Mouse (Mus musculus) midbrain, embryonic 16.5 days (tissue): ENCODE results near the gene Igfbp4. TPM values are rescaled to one million over a fixed set of nuclear protein-coding genes. Genes with fewer than 3 reads are reported as not detected.

Experiments used
- ATAC-seq: fragments of 200-750 bp; cut with Nextera tagmentation; 2 replicates; pipeline ENCODE4 v1.8.0; 2017; ENCODE audit warnings: moderate TSS enrichment
- H3K27ac ChIP-seq: fragments of 300-500 bp; sonication (generic); 2 replicates; pipeline ENCODE4 v1.5.1; 2014; ENCODE audit warnings: mild to moderate bottlenecking, low read length, mixed read lengths
- H3K27me3 ChIP-seq: fragments of 300-500 bp; sonication (generic); 2 replicates; pipeline ENCODE4 v1.6.1; 2014; ENCODE audit warnings: low read depth, low read length, mixed read lengths; ENCODE audit not compliant: control insufficient read depth, insufficient read depth
- H3K36me3 ChIP-seq: fragments of 300-500 bp; sonication (generic); 2 replicates; pipeline ENCODE4 v1.6.1; 2014; ENCODE audit warnings: mild to moderate bottlenecking, low read length, moderate library complexity, mixed read lengths; ENCODE audit not compliant: control insufficient read depth, insufficient read depth
- H3K4me1 ChIP-seq: fragments of 300-500 bp; sonication (generic); 2 replicates; pipeline ENCODE4 v1.6.1; 2014; ENCODE audit warnings: mild to moderate bottlenecking, low read length, mixed read lengths; ENCODE audit not compliant: control insufficient read depth, insufficient read depth
- H3K4me2 ChIP-seq: fragments of 300-500 bp; sonication (generic); 2 replicates; pipeline ENCODE4 v1.6.1; 2014; ENCODE audit warnings: mild to moderate bottlenecking, low read length, mixed read lengths
- H3K4me3 ChIP-seq: fragments of 300-500 bp; sonication (generic); 2 replicates; pipeline ENCODE4 v1.5.1; 2014; ENCODE audit warnings: low read depth, mild to moderate bottlenecking, low read length, moderate library complexity, mixed read lengths
- H3K9ac ChIP-seq: fragments of 300-500 bp; sonication (generic); 2 replicates; pipeline ENCODE4 v1.6.1; 2014; ENCODE audit warnings: low read depth, low read length, mixed read lengths
- H3K9me3 ChIP-seq: fragments of 300-500 bp; sonication (generic); replicated peaks from 2 replicates; pipeline ENCODE4 v1.6.1; 2014; ENCODE audit warnings: mild to moderate bottlenecking, low read length, mixed read lengths; ENCODE audit not compliant: control insufficient read depth, poor library complexity, severe bottlenecking
- WGBS: fragments of 180-500 bp; shearing (Covaris S2); extraction: QIAGEN DNeasy Blood & Tissue Kit; methylation state at CpG from one replicate; pipeline ENCODE4 v1.1.7; 2014; 5-methylcytosine and 5-hydroxymethylcytosine counted together
- polyA plus RNA-seq: library from polyadenylated mRNA; unstranded; fragments of >200 nt; fragmentation: Nextera tagmentation; extraction: Ambion mirVana; gene quantifications from 2 replicates; pipeline ENCODE4 v1.2.1, GENCODE M21; 2015

The Igfbp4 gene
- polyA plus RNA-seq, 1 experiment from 2014 or later, result 117 TPM

DNA sequence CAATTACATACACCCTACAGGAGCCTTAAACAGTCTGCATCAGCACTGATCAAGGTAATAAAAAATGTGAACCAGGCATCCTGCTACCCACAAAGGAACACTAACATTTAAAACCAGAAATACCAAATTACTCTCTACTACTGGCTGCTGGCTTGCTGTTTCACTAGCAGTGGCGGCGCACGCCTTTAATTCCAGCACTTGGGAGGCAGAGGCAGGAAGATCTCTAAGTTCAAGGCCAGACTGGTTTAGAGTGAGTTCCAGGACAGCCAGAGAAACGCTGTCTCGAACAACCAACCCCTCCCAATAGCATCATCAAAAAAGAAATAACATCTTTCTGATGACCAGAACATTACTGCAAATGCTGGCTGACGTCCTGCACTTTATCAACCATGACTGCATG is 21.2 kb upstream of the Igfbp4 start:
- no peak for ATAC-seq
- Histone ChIP-seq H3K27ac (no peak overlapping the region), H3K4me3 (no peak overlapping the region), H3K4me1 (peaks cover 6% of the 10 kb centered on the region), H3K36me3 (no peaks in the 10 kb centered on the region), H3K9me3 (no peaks in the 10 kb centered on the region), H3K9ac (no peak overlapping the region), H3K27me3 (no peaks in the 10 kb centered on the region), H3K4me2 (no peak overlapping the region)
- WGBS, result 97% methylated on average over 6 of the region's 6 CpGs

DNA sequence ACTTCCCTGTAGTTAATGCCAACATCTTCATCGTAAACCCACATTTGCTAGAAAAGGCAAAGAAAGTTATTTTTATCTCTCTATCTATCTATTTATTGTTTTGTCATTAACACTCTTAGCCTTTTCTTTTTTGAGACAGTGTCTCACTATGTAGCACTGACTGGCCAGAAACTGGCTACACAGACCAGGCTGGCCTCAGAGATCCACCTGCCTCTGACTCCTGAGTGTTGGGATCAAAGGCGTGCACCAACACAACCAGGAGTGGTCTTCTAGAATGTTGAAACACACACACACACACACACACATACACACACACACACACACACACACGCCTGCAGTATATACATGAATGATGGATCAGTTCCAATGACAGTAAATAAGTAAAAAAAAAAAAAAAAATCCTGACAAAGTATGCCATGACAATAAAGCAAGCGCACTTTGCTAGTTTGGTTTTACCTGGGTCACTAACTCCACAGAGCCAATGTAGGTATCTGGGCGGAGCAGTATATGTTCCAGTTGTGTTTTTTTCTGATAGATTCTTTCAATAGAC is 18.6 kb upstream of the Igfbp4 start:
- no peak overlapping the region for H3K27ac ChIP-seq
- no peaks in the 10 kb centered on the region for H3K27me3 ChIP-seq
- H3K4me1 ChIP-seq, result peaks cover 6% of the 10 kb centered on the region
- no peaks in the 10 kb centered on the region for H3K36me3 ChIP-seq
- H3K9ac ChIP-seq, result no peak overlapping the region
- ATAC-seq, result no peak
- no peak overlapping the region for H3K4me2 ChIP-seq
- H3K9me3 ChIP-seq, result no peaks in the 10 kb centered on the region
- H3K4me3 ChIP-seq, result no peak overlapping the region
- WGBS, result 77% methylated on average over 5 of the region's 5 CpGs

DNA sequence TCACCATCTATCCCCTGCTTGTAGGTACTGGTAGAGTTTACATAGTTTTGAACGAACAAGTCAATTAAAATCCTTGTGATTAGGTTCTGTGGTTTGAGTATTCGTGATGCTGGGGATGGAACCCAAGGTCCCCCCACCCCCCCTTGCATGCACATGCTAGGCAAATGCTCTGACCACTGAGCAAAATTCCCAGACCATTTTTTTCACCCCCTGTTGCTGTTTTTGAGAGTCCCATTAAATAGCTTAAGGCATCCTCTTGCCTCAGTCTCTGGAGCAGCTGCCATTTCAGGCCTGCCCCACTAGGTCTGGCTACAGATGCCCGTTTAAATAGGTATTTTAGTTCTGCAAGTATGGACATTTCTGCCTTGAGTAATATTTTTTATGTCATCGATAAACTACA is 17.9 kb upstream of the Igfbp4 start:
- Histone ChIP-seq H3K4me2 (peak overlapping the region; percentile 93; the same call in 1 of the 2 replicates), H3K27ac (no peak overlapping the region), H3K4me3 (peak overlapping the region; percentile 63; the same call in 1 of the 2 replicates), H3K27me3 (no peaks in the 10 kb centered on the region), H3K36me3 (no peaks in the 10 kb centered on the region), H3K9me3 (no peaks in the 10 kb centered on the region), H3K9ac (no peak overlapping the region), H3K4me1 (peaks cover 6% of the 10 kb centered on the region)
- no peak for ATAC-seq
- WGBS, result 8% methylated on average over 4 of the region's 4 CpGs

DNA sequence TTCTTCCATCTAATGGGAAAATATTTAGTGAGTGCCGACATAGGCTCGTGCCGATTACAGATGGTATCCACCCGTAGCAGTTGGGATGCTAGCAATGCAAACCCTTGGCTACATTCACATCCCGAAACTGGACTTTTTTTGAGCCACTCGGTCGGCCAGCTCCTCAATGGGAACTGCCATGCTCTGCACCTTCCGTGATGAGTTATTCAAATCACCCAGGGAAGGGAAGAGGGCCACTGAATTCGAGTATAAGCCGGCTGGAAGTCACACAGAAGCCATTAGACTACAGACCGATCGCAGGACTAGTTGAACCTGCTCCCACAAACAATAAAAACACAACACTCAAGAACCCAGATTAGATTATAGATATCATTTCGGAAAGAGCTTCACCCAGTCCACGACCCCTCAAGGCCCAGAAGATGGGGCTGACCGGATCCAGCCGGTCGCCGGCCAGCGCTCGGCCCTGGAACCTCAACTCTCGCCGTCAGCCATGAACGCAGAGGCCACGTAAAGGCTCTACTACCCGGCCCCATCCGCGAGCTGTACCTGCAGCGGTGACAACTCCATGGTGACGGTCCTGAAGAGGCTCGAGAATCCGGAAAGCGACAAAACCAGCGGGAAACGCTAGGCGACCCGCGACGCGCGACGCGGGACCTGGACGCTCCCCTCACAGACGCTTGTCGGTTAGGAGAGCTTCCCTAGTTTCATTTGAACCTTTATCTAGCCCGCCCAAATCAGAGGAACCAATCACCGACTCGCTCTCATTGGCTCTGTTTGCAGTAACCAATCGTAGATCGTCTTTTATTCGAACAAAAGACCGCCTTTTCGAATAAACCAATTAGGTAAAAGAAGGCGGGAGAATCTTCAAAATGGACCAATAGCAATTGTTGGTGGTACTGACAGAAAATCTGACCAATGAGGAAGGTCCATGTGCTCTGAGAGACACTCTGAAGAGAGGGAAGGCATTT is 17.3 kb upstream of the Igfbp4 start, which contains the start of gene Top2a:
TSS of gene Top2a (minus strand) at position 690 of the 968 bp plus-strand sequence.
- Histone ChIP-seq H3K9me3 (no peaks in the 10 kb centered on the region), H3K27ac (no peak within 1 kb of the TSS), H3K4me1 (peaks cover 6% of the 10 kb centered on the region), H3K4me3 (peak within 1 kb of the TSS; percentile 63), H3K36me3 (no peaks in the 10 kb centered on the region), H3K9ac (peak within 1 kb of the TSS; percentile 60), H3K27me3 (no peaks in the 10 kb centered on the region), H3K4me2 (peak within 1 kb of the TSS; percentile 93)
- under 1% methylated on average over 54 of the region's 54 CpGs for WGBS
- peak; percentile 97 for ATAC-seq

DNA sequence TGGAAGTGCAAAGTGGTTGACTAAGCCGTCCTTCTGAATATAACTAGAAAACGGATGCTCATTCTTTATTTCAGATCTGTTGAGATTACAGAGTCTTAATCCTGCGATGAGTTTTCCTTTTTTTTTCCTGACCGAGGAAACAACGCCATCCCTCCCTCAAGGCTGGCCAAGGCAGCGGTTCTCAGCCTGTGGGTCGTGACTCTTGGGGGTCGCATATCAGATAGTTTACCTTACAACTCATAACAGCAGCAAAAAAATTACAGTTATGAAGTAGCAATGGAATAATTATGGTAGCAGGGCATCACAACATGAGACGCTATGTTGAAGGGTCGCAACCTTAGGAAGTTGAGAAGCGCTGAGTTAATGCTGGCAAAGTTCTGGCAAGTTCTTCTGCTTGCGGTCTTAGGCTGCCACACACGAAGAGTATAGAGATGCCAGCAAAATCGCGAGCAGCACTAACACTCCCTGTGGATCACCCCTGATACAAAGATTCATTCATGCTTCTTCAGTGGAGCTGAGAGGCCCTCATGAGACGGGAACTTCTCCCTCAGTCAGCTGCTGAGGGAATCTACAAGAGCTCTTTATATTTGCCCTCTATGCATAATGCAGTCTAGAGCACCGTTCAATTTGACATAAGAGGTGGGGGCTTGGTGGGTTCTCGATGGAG is 16.4 kb upstream of the Igfbp4 start:
- ATAC-seq, result peak; percentile 40; the same call in 1 of the 2 replicates
- peak overlapping the region; percentile 56 for H3K4me2 ChIP-seq
- H3K4me1 ChIP-seq, result peaks cover 6% of the 10 kb centered on the region
- peak overlapping the region; percentile 43 for H3K4me3 ChIP-seq
- no peak overlapping the region for H3K27ac ChIP-seq
- H3K9me3 ChIP-seq, result no peaks in the 10 kb centered on the region
- H3K36me3 ChIP-seq, result no peaks in the 10 kb centered on the region
- no peaks in the 10 kb centered on the region for H3K27me3 ChIP-seq
- WGBS, result 47% methylated on average over 18 of the region's 18 CpGs
- peak overlapping the region; percentile 60; the same call in 1 of the 2 replicates for H3K9ac ChIP-seq

DNA sequence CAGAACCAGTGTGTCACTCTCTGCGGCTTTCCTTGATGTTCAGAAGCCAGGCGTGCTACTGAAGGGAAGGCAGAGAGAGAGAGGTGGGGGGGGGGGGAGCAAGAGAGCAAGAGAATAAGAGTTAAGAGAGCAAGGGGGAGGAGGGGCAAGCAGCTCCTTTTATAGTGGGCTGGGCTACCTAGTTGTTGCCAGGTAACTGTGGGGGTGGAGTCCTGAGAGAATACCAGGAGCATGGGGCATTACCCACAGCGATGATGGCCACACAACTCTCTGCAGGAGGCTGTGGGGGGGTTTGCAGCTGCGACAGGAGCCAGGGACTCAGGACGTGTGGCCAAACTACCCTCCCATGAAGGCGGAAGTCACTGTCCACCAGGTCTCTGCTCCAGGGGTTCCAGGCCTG is 15.2 kb upstream of the Igfbp4 start:
- Histone ChIP-seq H3K4me3 (no peak overlapping the region), H3K27me3 (no peaks in the 10 kb centered on the region), H3K36me3 (no peaks in the 10 kb centered on the region), H3K9ac (no peak overlapping the region), H3K4me1 (peaks cover 6% of the 10 kb centered on the region), H3K9me3 (no peaks in the 10 kb centered on the region), H3K27ac (no peak overlapping the region), H3K4me2 (no peak overlapping the region)
- WGBS, result 87% methylated on average over 6 of the region's 6 CpGs
- no peak for ATAC-seq

DNA sequence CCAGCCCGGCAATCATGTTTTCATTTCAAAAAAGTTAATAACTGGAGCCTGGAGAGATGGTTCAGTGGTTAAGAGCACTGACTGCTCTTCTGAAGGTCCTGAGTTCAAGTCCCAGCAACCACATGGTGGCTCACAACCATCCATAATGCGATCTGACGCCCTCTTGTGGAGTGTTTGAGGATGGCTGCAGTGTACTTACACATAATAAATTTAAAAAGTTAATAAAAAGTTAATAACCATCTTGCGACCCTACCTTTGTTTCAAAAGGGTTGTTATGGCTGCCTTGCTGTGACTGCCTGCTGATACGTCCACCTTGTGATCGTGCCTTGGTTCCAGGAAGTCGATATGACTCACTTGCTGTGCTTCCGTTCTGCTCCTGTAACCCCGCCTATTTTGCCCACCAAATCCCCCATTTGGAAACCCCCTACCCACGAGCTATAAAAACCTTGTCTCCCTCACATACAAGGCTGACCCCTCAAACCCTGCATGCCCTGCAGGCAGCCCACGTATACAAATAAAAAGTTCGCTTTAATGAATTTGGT is 14.1 kb upstream of the Igfbp4 start:
- Histone ChIP-seq H3K4me3 (no peak overlapping the region), H3K27ac (no peak overlapping the region), H3K4me1 (peaks cover 6% of the 10 kb centered on the region), H3K36me3 (no peaks in the 10 kb centered on the region), H3K9me3 (no peaks in the 10 kb centered on the region), H3K9ac (no peak overlapping the region), H3K4me2 (no peak overlapping the region), H3K27me3 (no peaks in the 10 kb centered on the region)
- WGBS, result 87% methylated on average over 12 of the region's 12 CpGs
- ATAC-seq, result no peak

DNA sequence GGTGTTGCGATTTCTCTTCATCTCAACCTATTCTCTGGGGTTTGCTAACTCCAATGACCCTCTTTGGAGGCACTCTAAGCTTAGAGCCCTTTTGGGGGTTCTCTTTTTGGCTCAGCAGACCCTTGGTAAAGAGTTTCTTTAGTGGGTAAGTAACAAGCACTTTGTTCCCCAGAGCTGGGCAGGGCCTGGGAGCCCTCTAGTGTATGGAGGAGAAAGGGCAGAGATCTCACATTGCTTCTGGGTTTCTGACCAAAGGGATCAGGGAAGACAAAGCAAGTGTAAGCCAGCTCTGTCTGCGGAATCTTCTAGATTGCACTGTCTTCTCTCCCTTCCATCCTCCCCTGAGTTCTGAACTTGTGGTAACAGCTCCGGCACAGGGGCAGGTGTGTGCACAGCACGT is 5.7 kb upstream of the Igfbp4 start:
- Histone ChIP-seq H3K9me3 (no peaks in the 10 kb centered on the region), H3K4me3 (no peak overlapping the region), H3K27me3 (no peaks in the 10 kb centered on the region), H3K4me1 (peaks cover under 1% of the 10 kb centered on the region), H3K36me3 (no peaks in the 10 kb centered on the region), H3K9ac (no peak overlapping the region), H3K4me2 (no peak overlapping the region), H3K27ac (no peak overlapping the region)
- no peak for ATAC-seq
- 78% methylated on average over 4 of the region's 4 CpGs for WGBS
